Mouse (Mus musculus) testis, adult 2 months (tissue): ENCODE measurements at regions not wholly inside any gene's neighbourhood (a gene's known extent, or its start where the extent isn't known, plus 50 kb on each side); places are given as distances from the start of the nearest gene placed in this dataset.

ENCODE experiments used
- H3K27ac ChIP-seq: fragments of 200-500 bp; 2 replicates; pipeline ENCODE4 v1.5.1; 2012; ENCODE audit warnings: low read depth, low read length; ENCODE audit not compliant: control insufficient read depth, insufficient read depth
- H3K27me3 ChIP-seq: fragments of 200-500 bp; 2 replicates; pipeline ENCODE4 v1.6.1; 2012; ENCODE audit warnings: mild to moderate bottlenecking, low read length, moderate library complexity; ENCODE audit not compliant: control insufficient read depth, insufficient read depth
- H3K36me3 ChIP-seq: fragments of 200-500 bp; 2 replicates; pipeline ENCODE4 v1.6.1; 2012; ENCODE audit warnings: mild to moderate bottlenecking, low read length; ENCODE audit not compliant: control insufficient read depth, insufficient read depth
- H3K4me1 ChIP-seq: fragments of 200-500 bp; 2 replicates; pipeline ENCODE4 v1.6.1; 2012; ENCODE audit warnings: low read length; ENCODE audit not compliant: control insufficient read depth, insufficient read depth
- H3K4me3 ChIP-seq: fragments of 200-500 bp; 2 replicates; pipeline ENCODE4 v1.5.1; 2012; ENCODE audit warnings: low read depth, mild to moderate bottlenecking, low read length, moderate library complexity, mixed read lengths; ENCODE audit not compliant: control insufficient read depth
- CTCF ChIP-seq: fragments of 200-500 bp; IDR thresholded peaks from 2 replicates; pipeline ENCODE4 v1.5.1; 2012; ENCODE audit warnings: low read depth, mild to moderate bottlenecking, inconsistent platforms, low read length, moderate library complexity; ENCODE audit not compliant: control insufficient read depth, insufficient read depth, insufficient replicate concordance
- POLR2A ChIP-seq: fragments of 200-500 bp; IDR thresholded peaks from 2 replicates; pipeline ENCODE4 v1.6.1; 2012; ENCODE audit warnings: low read depth, mild to moderate bottlenecking, inconsistent platforms, low read length, moderate library complexity; ENCODE audit not compliant: control insufficient read depth

DNA sequence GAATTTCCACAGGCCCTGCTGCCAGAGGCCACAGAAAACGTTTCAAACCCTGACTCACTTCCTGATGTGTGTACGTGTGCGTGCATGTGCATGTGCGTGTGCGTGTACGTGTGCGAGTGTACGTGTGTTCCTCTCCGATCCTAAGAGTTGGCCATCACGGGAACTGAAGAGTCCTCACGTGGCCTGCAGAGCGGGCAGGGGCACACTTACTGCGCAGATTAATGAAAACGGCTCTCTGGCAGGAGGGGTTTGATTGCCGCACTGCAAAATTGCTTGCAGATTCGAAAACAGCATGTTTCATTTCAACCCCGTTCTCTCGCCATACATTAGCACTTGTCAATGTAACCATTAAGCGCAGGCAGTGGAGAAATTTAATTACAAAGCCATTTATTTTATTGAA, 135.0 kb upstream of the Six2 start:
- H3K36me3 ChIP-seq: no peaks in the 10 kb centered on the region
- no peak overlapping the region for H3K27ac ChIP-seq
- H3K4me3 ChIP-seq: no peak overlapping the region
- H3K4me1 ChIP-seq: no peaks in the 10 kb centered on the region
- TF ChIP-seq POLR2A: no peak
- TF ChIP-seq CTCF: no peak
- no peaks in the 10 kb centered on the region for H3K27me3 ChIP-seq

GRCm38 (mm10) chr17:85821861-85822260, 133.8 kb upstream of the Six2 start:
- H3K27ac ChIP-seq: no peak overlapping the region
- TF ChIP-seq CTCF (no peak), POLR2A (no peak)

GRCm38 (mm10) chr17:85818098-85818855, 130.2 kb upstream of the Six2 start:
- Histone ChIP-seq H3K36me3 (no peaks in the 10 kb centered on the region), H3K27me3 (no peaks in the 10 kb centered on the region), H3K4me1 (peaks cover 4% of the 10 kb centered on the region), H3K4me3 (no peak overlapping the region), H3K27ac (no peak overlapping the region)
- TF ChIP-seq CTCF: no peak
- no peak for TF ChIP-seq POLR2A

More at GRCm38 (mm10) chr17:85821861-85822260, 133.8 kb upstream of the Six2 start:
- H3K36me3 ChIP-seq: no peaks in the 10 kb centered on the region
- H3K27me3 ChIP-seq: no peaks in the 10 kb centered on the region
- H3K4me3 ChIP-seq: no peak overlapping the region
- H3K4me1 ChIP-seq: peaks cover 4% of the 10 kb centered on the region

GRCm38 (mm10) chr17:85816521-85816920, 128.4 kb upstream of the Six2 start:
- no peaks in the 10 kb centered on the region for H3K27me3 ChIP-seq
- no peaks in the 10 kb centered on the region for H3K36me3 ChIP-seq
- no peak overlapping the region for H3K27ac ChIP-seq
- peaks cover 4% of the 10 kb centered on the region for H3K4me1 ChIP-seq
- H3K4me3 ChIP-seq: no peak overlapping the region
- TF ChIP-seq CTCF (no peak), POLR2A (no peak)

GRCm38 (mm10) chr17:85816056-85816455, 128.0 kb upstream of the Six2 start:
- H3K36me3 ChIP-seq: no peaks in the 10 kb centered on the region
- peaks cover 4% of the 10 kb centered on the region for H3K4me1 ChIP-seq
- no peak for TF ChIP-seq POLR2A
- TF ChIP-seq CTCF: no peak
- no peaks in the 10 kb centered on the region for H3K27me3 ChIP-seq
- H3K4me3 ChIP-seq: no peak overlapping the region
- H3K27ac ChIP-seq: no peak overlapping the region

DNA sequence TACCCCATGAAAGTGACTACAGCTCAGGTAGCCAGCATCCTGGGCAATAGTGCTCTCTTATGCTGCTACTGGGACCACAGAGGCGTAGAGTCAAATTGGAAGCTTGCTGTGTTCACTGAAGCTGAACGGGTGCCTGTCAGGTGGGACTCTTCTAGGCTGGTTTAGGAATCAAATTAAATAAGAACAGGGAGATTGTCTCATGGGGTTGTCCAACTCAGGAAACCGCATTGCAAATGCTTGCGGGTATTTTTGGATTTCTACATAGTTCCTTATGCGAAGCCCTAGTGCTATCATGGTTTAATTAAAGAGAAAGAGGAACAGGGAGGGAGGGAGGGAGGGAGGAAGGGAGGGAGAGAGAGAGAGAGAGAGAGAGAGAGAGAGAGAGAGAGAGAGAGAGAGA, 120.5 kb upstream of the Six2 start:
- H3K36me3 ChIP-seq: no peaks in the 10 kb centered on the region
- no peaks in the 10 kb centered on the region for H3K27me3 ChIP-seq
- H3K4me1 ChIP-seq: no peaks in the 10 kb centered on the region
- no peak overlapping the region for H3K4me3 ChIP-seq
- no peak overlapping the region for H3K27ac ChIP-seq
- no peak for TF ChIP-seq POLR2A
- TF ChIP-seq CTCF: no peak

DNA sequence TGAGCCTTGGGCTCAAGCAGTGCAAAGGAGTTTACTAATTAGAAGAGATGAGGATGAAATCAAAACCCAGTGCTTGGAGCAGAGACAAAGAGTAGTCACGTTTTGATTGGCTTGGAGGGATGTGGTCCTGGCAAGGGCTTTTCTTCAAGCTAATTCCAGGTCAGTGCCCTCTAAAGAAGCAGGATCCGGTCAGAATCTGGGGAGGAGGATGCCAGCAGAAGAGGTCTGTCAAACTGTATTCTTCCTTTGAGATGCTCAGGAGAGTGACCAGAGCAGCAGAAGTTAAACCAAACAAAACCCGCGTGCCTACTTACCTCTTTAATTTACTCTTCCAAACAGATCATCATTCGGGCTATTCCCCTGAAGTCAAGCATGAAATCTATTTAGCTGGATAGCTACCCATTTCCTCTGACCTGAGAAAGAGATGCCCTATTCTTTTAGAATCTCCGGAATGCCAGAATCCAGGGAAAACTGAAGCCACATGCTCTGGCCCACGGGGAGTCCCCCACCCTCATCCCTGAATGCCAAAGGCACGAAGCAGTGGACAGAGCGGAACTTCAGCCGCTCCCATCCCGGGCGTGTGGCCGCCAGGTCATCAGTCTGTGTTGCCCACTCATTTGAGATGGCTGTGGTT, 117.8 kb upstream of the Six2 start:
- no peaks in the 10 kb centered on the region for H3K27me3 ChIP-seq

More for the DNA sequence above, 117.8 kb upstream of the Six2 start:
- H3K36me3 ChIP-seq: no peaks in the 10 kb centered on the region
- H3K4me1 ChIP-seq: no peaks in the 10 kb centered on the region
- no peak overlapping the region for H3K4me3 ChIP-seq
- H3K27ac ChIP-seq: no peak overlapping the region
- TF ChIP-seq CTCF (no peak), POLR2A (no peak)
